Mouse (Mus musculus): Measurements from ENCODE around the gene Gins2.

Gins2 gene

DNA sequence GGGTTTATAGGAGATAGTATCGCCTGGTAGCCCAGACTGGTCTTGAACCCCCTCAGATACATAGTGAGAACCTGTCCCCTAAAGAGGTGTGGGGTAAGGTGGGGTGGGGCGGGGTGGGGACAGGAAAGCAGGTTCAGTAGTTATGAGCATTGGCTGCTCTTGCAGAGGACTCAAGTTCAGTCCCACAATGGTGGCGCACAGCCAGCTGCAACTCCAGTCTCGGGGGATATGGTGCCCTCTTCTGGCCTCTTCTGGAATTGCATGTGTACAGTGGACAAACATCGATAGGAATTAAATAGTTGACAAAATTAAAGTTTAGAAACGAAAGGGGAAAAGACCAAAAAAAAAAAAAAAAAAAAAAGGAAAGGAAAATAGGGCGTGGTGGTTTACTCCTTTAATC, 10.4 kb upstream of the Gins2 start:
- peak; percentile 70 to 89 for DNase-seq

DNA sequence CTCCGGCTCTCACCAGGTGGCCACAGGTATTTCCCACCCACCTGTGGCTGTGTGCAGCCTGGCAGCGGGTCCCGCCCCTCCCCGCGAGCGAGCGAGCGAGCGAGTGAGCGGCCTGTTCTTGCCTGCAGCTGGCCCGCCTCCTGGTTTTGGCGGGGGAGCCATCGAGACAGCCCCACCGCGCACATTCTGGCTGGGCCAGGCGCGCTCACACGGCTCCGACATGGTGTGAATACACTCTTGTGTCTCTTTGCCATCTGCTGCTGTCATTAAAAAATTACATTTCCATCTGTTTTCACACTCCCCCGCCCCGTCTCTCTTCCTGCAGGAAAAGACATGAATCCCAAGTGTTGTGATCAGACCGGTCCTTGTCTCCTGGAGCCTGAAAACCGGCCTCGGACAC, 9.5 kb upstream of the Gins2 start:
- DNase-seq, result no peak

DNA sequence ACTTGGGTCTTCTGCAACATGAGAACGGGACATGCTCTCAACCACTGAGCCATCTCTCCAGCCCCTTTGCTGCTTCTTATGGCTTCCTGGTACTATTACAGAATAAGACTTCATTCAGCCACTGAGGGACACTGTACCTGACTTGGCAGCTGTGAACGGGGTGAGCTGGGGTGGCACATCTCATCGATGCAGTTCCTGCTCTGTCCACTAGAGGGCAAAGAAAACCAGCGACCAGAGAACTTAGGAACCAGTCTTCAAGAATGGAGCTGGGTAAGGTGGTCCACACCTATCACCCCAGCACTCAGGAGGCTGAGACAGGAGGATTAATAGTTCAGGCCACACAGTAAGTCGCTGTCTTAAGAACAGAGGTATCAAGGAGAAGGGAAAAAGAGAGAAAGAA, 6.9 kb upstream of the Gins2 start:
- DNase-seq, result peak; percentile 15 to 58

DNA sequence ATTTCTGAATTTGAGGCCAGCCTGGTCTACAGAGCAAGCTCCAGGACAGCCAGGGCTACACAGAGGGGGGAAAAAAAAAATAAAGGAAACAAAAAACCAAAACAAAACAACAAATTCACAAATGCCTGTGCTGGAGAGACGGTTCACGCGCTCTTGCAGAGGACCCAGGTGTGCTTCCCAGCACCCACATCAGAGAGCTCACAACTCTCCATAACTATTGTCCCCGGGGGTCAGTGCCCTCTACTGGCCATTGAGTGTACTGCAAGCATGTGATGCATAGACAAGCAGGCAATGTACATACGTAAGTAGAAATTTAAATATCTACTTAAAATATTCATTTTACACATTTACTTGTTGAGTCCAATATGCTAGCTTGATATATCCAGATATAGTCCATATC, 5.5 kb upstream of the Gins2 start:
- DNase-seq, result no peak

DNA sequence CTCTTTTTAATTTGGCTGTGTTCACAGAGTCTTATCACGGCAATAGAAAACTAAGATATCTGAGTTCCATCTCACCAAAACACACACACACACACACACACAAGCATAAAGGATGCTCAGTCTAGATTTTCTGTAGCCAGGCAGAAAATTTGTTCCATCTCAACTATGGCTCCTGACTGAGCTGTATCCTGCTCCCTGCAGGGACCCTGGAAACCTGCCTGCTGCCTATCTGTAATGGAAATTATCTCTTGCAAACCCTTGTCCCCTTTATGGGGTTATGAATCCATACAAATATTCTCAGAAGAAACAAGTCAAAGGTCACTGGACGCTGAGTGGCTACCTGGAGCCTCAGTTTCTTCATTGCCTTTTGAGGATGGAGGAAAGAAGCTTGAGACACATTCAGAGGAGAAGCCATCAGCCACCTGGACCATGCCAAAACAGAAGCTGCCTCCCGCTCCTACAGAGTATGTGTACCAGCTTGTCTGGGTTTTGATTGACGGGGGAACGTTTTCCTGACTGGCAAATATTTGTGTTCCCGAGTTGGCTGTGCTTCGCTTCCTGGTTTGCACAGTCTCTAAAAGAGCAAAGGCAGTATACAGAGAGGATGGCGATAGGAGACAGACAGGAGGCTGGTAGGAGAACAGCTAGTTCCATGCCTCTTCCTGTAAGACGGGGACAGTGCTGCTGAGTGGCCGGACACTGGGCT, 2.6 kb upstream of the Gins2 start:
- no peak for DNase-seq

DNA sequence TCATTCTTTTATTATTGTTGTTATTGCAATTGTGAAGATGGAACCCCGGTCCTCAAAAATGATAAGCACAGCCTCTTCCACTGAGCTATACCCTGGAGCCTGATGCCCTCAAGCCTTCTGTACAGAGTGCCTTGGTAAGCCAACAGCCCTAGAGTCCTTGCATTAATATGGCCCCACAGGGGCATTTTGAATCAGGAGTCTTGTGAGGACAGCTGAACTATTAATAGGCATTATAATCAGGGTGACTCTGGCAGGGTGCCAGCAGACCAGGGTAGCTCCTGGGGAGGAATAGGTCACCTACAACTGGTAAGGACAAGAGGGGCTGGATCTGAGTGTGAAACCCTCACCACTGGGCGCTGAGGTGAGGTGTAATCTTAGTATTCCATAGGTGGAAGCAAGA, 817 bp upstream of the Gins2 start:
- DNase-seq, result peak; percentile 42 to 56

DNA sequence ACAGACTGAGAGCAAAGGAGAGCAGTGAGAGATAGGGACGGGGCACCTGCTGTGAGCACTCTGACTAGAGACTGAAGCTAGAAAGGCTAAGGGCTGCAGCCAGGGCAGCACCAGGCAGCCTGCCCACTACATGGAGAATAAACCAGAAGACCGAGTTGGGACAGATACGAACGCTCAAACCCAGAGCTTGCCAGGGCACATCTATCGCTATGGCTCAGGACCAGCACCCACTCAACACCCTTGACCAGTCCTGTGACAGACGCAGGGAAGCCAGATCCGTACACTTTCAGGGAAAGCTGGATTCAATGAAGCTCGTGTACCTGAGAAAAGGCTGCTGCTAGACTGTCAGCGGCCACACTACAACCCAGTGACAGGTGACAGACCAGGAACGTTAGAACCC, 3.6 kb downstream of the Gins2 start:
- no peak for DNase-seq

DNA sequence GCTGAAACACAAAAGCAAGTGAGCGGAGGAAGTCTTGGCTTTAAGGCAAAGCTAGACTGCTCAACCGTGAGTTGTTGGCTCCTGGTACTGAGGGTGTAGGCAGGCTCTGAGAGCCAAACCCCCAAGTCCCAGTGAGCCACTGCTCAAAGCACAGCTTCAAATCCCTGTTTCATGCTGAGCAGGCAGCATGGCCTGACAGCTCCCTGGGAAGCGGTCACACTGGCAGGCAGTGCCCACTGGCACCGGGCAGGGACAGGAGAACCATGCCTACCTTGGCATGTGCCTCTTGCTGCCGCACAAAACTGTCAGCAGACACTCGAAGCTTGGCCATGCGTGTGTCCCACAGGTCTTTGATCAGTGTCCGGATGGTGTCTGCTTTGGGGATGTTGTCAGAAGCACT, 7.3 kb downstream of the Gins2 start:
- no peak for DNase-seq

DNA sequence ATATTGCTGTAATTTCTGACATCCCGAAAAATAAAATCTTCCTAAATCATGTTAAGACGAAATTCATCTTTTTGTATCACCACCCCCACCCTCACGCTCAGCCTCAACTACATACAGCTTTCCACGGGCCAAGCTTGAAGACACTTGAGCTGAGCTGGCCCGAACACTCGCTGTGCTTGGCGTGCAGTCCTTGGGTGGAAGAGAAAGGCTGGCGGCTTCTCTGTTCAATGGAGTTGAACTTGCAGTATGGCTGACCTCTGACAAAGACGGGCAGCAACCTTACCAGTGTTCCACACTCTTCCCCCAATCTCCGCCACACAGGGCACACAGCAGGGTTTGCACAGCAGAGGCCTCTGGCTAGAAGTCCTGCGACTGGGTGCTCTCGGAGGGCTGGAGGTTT, 7.8 kb downstream of the Gins2 start:
- DNase-seq, result no peak

DNA sequence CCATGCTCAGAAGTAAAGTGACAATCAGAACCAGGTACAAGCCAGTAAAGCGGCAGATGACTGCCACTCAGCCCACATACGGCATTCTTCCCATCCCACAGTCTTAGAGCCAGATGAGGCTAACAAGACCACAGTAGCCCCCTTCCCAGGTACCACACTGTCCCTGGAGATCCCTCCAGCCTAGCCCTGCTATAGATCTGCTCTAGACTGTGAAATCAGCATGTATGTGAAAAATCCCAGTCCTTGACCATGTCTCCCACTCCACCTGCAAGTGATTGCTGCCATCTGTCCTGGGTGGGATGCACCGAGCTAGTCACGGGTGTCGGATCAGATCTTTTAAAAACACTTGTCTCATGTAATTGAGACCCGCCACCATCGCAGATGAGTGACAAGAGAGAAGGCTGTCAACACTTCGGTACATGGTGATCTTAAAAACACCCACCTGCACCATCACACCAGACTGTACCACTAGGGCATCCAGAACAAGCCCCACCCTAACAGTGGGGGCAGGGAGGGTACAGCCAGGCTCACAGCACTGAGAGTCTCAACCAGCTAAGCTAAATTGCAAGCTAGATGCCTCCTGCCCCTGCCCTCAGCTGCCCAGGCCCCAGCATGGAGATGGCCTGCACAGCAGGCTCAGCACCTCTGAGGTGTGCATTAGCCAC, 8.6 kb downstream of the Gins2 start:
- no peak for DNase-seq

DNA sequence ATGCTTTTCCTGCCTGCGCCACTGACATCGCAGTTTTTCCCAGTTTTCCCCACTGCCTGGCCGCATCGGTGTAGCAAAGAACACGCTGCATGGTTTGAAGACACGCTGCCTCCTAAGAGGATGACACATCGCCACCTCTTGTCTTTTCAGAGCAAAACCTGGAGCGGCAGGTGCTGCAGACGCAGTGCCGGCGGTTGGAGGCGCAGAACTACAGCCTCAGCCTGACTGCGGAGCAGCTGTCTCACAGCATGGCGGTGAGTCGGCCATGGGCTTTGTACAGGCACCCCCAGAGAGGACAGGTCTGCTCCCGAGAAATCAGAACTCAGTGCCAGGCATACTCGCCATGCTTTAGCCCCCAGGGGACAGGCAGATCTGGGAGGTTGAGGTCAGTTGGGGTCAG, 11.3 kb downstream of the Gins2 start:
- DNase-seq, result no peak

DNA sequence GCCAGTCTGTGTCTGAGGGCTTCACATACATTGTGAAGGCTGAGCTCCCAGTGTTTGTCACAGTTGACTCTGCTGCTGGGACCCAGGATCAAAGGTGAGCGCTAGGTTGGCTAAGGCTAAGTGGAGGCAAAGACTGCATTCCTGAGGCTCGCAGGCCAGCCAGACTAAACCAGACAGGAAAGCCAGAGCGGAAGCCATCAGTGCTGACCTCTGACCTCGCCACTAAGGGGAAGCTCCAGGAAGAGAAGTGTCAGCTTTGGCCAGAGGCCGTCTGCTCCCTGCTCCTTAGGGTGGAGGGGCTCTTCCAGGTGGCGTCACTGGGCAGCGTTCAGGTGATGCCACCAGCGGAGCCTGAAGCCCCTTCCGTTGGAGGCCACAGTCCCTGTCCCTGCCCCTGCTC, 13.3 kb downstream of the Gins2 start:
- peak; percentile 77 to 81 for DNase-seq

DNA sequence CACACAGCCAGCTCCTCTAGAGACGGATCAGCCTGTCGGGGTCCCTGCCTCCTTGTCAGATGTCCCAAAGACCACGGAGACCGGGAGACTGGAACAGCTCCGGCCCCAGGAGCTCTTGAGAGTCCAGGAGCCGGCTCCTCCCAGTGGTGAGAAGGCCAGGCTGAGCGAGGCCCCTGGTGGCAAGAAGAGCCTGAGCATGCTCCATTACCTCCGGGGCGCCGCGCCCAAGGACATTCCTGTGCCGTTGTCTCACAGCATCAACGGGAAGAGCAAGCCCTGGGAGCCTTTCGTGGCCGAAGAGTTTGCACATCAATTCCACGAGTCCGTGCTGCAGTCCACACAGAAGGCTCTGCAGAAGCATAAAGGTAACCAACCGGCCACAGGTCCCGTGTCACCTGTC, 14.2 kb downstream of the Gins2 start:
- DNase-seq, result no peak

DNA sequence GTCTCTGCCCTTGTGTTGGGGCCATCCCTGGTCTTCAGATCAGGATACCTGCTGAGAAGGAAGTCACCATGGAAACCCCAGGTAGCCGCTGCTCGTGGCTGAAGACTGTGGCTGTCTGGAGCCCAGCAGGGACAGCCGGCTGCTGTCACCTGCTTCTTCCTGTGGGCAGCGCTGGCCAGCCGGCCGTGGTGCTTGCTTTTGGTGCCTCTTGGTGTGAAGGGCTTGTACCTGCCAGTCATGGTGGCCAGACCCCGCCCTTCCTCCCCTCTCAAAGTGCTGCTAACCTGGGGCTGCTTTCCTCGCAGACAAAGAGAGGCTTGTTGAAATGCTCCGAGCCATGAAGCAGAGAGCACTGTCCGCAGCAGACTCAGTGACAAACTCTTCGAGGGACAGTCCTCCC, 15.2 kb downstream of the Gins2 start:
- DNase-seq, result no peak

DNA sequence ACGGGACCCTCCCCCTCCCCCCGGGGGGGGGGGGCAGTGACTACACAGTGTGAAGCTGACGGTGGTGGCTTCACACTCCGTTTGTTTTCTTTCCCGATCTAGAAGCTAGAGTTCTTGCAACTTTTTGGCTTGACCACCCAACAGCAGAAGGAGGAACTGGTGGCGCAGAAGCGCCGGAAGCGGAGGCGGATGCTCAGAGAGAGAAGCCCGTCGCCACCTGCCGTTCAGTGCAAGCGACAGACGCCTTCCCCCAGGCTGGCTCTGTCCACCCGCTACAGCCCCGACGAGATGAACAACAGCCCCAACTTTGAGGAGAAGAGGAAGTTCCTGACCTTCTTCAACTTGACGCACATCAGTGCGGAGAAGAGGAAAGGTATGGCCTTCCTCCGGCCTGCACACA, 16.6 kb downstream of the Gins2 start:
- DNase-seq, result no peak

DNA sequence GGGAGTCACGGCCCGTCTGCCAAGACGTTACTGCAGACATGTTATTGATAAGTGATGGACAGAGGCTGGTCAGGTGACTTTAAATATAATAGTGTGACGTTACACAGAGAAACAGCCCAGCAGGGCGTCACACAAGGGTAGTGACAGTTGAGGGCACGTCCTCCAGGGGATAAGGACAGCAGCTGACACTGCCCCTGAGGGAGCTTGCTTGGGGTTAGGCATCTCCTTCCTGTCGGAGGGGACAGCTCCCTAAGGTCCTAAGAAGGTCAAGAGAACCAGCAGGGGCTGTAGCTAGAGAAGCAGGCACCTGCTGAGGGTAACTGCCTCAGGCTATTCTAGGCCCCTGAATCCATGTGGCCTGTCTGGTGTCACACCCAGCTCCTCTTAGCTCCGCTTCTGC, 17.5 kb downstream of the Gins2 start:
- no peak for DNase-seq

DNA sequence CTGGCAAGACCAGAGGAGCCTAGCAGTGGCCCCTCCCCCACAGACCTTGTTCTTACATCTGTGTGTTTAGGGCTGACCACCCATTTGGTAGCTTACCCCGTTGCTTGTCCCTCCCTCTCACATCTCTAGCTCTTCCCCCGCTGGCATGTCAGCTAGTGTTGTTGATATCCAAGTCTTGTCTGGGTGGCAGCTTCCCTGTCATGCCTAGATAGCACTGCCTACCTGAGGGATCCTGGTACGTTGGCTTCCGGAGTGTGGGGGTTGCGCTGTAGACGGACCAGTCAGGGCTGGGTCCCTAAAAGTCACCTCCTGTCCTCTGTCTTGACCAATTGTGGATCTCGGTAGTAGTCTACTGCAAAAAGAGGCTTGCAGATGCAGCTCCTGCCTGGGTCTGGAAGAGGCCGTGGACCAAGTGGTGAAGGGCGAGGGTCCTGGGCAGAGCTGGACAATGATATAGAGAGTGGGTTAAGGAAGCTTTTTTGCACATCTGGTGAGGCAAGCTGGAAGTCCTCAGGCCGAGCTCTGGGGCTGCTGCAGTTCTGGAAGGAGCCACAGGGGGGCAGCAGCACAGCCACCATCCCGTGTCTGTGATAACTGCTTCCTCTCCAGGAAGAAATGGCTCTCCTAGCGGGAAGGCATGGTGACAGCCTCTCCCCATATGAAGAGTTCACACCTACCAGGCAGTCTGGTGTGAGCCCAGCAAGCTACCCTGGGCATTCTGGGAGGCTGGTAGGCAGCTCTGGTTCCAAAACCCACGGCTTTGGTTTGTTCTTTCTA, 19.0 kb downstream of the Gins2 start:
- peak; percentile 47 to 77 for DNase-seq

DNA sequence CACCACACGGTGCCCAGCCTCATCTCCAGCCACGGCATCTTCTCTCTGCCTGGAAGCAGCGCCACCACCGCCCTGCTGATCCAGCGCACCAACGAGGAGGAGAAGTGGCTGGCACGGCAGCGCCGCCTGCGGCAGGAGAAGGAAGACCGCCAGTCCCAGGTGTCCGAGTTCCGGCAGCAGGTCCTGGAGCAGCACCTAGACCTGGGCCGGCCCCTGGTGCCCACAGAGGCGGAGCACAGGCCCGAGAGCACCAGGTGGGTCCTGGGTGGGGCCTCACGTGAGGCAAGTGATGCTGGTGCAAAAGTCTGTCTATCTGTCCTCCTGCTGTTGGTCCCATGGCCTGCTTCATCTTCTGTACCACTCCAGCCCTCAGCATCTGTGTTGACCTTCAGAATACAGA, 20.0 kb downstream of the Gins2 start:
- no peak for DNase-seq

DNA sequence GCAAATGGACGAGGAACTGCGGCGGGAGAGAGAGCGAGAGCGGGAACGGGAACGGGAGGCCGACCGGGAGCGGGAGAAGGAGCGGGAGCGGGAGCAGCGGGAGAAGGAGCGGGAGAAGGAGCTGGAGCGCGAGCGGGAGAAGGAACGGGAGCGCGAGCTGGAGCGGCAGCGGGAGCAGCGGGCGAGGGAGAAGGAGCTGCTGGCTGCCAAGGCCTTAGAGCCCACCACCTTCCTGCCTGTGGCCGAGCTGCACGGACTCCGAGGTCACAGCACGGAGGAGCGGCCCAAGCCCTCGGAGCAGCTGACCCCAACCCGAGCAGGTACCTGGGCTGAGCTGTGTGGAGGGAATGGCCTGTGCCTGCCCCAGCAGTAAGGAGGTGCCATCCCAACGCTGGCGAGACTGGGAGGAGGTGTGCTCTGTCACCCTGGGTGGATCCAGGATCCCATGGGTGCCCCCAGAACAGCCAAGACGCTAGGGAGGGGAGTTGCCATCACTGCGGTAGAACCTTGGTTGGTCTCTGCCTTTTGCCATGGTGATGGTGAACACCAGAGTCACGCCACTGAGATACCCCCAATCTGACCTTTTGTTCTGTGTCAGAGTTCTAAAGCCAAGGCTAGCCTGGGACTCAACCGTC, 20.8 kb downstream of the Gins2 start:
- no peak for DNase-seq

DNA sequence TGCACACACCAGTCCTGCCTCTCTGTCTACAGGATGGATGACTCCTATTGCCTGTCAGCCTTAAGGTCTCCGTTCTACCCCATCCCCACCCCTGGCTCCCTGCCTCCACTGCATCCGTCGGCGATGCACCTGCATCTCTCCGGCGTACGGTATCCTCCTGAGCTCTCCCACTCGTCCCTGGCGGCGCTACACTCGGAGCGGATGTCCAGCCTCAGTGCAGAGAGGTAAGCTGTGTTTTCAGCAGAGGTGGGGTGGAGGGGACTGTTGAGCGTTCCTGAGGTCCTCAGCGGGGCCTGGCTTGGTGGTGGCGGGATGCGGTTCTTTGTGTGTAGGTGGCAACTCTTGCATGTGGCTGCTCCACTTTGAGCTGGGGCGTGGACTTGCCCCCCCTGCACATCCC, 21.4 kb downstream of the Gins2 start:
- no peak for DNase-seq

DNA sequence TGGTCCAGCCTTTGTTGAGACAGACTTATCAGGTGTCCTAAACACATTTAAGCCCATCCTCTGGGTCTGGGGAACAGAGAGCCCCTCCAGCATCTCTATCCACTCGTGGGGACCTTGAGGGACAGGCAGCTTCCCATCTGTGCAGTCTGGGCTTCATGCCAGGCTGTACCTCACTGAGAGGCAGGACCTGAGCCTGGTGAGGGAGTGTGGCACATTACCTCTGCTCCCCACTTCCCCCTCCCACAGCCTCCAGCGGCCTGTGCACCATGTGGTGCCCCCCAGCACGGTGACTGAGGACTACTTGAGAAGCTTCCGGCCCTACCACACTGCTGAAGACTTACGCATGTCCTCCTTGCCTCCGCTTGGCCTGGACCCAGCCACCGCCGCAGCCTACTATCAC, 22.4 kb downstream of the Gins2 start:
- DNase-seq, result no peak

DNA sequence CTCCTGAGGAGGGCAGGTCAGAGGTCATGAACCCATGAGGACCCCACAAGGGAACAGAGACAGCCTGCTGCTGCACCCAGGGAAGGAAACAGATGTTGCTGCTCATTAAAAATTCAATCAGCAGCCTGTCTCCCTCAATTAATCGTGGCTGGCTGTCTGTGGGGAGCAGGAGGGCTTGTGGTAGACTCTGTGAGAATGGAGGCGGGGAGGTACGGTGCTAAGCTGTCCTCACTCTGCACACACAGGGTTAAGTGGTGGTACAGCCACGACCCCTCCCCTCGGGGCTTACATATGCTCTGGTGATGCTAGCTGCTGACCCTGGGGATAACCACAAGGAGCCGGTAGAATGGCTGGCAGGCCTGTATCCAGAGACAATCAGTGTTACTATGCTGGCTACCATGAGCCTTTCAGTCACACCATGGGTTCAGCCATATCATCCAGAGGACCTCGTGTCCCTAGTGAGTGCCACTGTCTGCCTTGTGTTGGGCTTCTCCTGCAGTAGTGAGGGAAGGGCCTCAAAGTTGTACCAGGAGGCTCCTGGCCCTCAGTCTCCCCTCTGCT, 23.9 kb downstream of the Gins2 start:
- DNase-seq, result no peak

All from kidney, adult 8-10 months (tissue).